Mouse (Mus musculus): Measurements from ENCODE around the gene Smyd1. TPM values are rescaled to one million over a fixed set of nuclear protein-coding genes. Genes with fewer than 3 reads are reported as not detected.
"Not testable (repeated sequence)": the region's sequence is repeated elsewhere in the genome, so short reads cannot be mapped to it uniquely, and the experiment has no call there.

Gene Smyd1
- polyA plus RNA-seq, 1 experiment from 2014 or later = 0.66 TPM

GRCm38 (mm10) chr6:71272316-71272741, 49.7 kb downstream of the Smyd1 start:
- Histone ChIP-seq H3K4me2 (peak overlapping the region; percentile 90), H3K27me3 (no peaks in the 10 kb centered on the region), H3K4me3 (replicated peaks) (peak overlapping the region; percentile 89), H3K9me3 (replicated peaks) (no peaks in the 10 kb centered on the region), H3K9ac (peak overlapping the region; percentile 98), H3K4me1 (replicated peaks) (peaks cover 30% of the 10 kb centered on the region), H3K27ac (replicated peaks) (peak overlapping the region; percentile 92), H3K36me3 (replicated peaks) (no peaks in the 10 kb centered on the region)
- under 1% methylated on average over 11 of the region's 11 CpGs for WGBS (ENCODE audit: insufficient replicate concordance)
- ATAC-seq (ENCODE audit: insufficient read depth) = no peak

- peak within 1 kb of the TSS; percentile 90 for H3K4me2 ChIP-seq
- H3K27me3 ChIP-seq = no peaks in the 10 kb centered on the region
- peak within 1 kb of the TSS; percentile 92 for H3K27ac ChIP-seq (replicated peaks)
- no peaks in the 10 kb centered on the region for H3K9me3 ChIP-seq (replicated peaks)
- H3K4me3 ChIP-seq (replicated peaks) = peak within 1 kb of the TSS; percentile 89
- H3K36me3 ChIP-seq (replicated peaks) = no peaks in the 10 kb centered on the region
- ATAC-seq (ENCODE audit: insufficient read depth) = peak; percentile 91
- WGBS (ENCODE audit: insufficient replicate concordance) = under 1% methylated on average over 76 of the region's 84 CpGs
- H3K9ac ChIP-seq = peak within 1 kb of the TSS; percentile 98
- H3K4me1 ChIP-seq (replicated peaks) = peaks cover 30% of the 10 kb centered on the region
Observed at GRCm38 (mm10) chr6:71271389-71272315, 50.4 kb downstream of the Smyd1 start, which contains the start of gene Krcc1. Gene Krcc1 (plus strand): TSS chr6:71271677.

- under 1% methylated on average over 8 of the region's 8 CpGs for WGBS (ENCODE audit: insufficient replicate concordance)
- Histone ChIP-seq H3K4me3 (replicated peaks) (peak overlapping the region; percentile 89), H3K36me3 (replicated peaks) (no peaks in the 10 kb centered on the region), H3K4me1 (replicated peaks) (peaks cover 30% of the 10 kb centered on the region), H3K9ac (peak overlapping the region; percentile 46), H3K27me3 (no peaks in the 10 kb centered on the region), H3K4me2 (peak overlapping the region; percentile 90), H3K9me3 (replicated peaks) (no peaks in the 10 kb centered on the region), H3K27ac (replicated peaks) (peak overlapping the region; percentile 92)
- ATAC-seq (ENCODE audit: insufficient read depth) = peak; percentile 5; the same call in 1 of the 2 replicates
Observed at GRCm38 (mm10) chr6:71271057-71271388, 51.0 kb downstream of the Smyd1 start.

- ATAC-seq (ENCODE audit: insufficient read depth) = peak; percentile 44
Observed at GRCm38 (mm10) chr6:71270301-71271056, 51.6 kb downstream of the Smyd1 start.

GRCm38 (mm10) chr6:71269686-71270050, 52.4 kb downstream of the Smyd1 start:
- H3K27ac ChIP-seq (replicated peaks); H3K36me3 ChIP-seq (replicated peaks); H3K4me2 ChIP-seq; H3K4me3 ChIP-seq (replicated peaks); H3K9me3 ChIP-seq (replicated peaks); H3K9ac ChIP-seq; H3K27me3 ChIP-seq; ATAC-seq (ENCODE audit: insufficient read depth): not testable (repeated sequence)
- 85% methylated on average over 6 of the region's 6 CpGs for WGBS (ENCODE audit: insufficient replicate concordance)
- peaks cover 30% of the 10 kb centered on the region for H3K4me1 ChIP-seq (replicated peaks)

More at GRCm38 (mm10) chr6:71270301-71271056, 51.6 kb downstream of the Smyd1 start:
- Histone ChIP-seq H3K4me1 (replicated peaks) (peaks cover 30% of the 10 kb centered on the region), H3K4me2 (peak overlapping the region; percentile 90), H3K27ac (replicated peaks) (peak overlapping the region; percentile 92), H3K9ac (peak overlapping the region; percentile 46), H3K36me3 (replicated peaks) (no peaks in the 10 kb centered on the region), H3K9me3 (replicated peaks) (no peaks in the 10 kb centered on the region), H3K27me3 (no peaks in the 10 kb centered on the region), H3K4me3 (replicated peaks) (peak overlapping the region; percentile 89)
- WGBS (ENCODE audit: insufficient replicate concordance) = 13% methylated on average over 14 of the region's 14 CpGs

- H3K27ac ChIP-seq (replicated peaks) = no peak overlapping the region
- 49% methylated on average over 7 of the region's 7 CpGs for WGBS (ENCODE audit: insufficient replicate concordance)
- no peak overlapping the region for H3K4me2 ChIP-seq
- no peaks in the 10 kb centered on the region for H3K27me3 ChIP-seq
- H3K36me3 ChIP-seq (replicated peaks) = no peaks in the 10 kb centered on the region
- no peak for ATAC-seq (ENCODE audit: insufficient read depth)
- H3K9me3 ChIP-seq (replicated peaks) = no peaks in the 10 kb centered on the region
- no peak overlapping the region for H3K4me3 ChIP-seq (replicated peaks)
- H3K9ac ChIP-seq = no peak overlapping the region
- H3K4me1 ChIP-seq (replicated peaks) = peaks cover 30% of the 10 kb centered on the region
Observed at GRCm38 (mm10) chr6:71268929-71269685, 52.9 kb downstream of the Smyd1 start.

- H3K27ac ChIP-seq (replicated peaks); H3K4me3 ChIP-seq (replicated peaks); ATAC-seq (ENCODE audit: insufficient read depth); H3K36me3 ChIP-seq (replicated peaks); H3K27me3 ChIP-seq; H3K9me3 ChIP-seq (replicated peaks); H3K9ac ChIP-seq; H3K4me2 ChIP-seq: not testable (repeated sequence)
- 58% methylated on average over 7 of the region's 7 CpGs for WGBS (ENCODE audit: insufficient replicate concordance)
- H3K4me1 ChIP-seq (replicated peaks) = peaks cover 21% of the 10 kb centered on the region
Observed at GRCm38 (mm10) chr6:71267603-71268002, 54.4 kb downstream of the Smyd1 start.

- no peak for ATAC-seq (ENCODE audit: insufficient read depth)
- Histone ChIP-seq H3K27me3 (no peaks in the 10 kb centered on the region), H3K4me2 (no peak overlapping the region), H3K4me1 (replicated peaks) (peaks cover 11% of the 10 kb centered on the region), H3K4me3 (replicated peaks) (no peak overlapping the region), H3K9ac (no peak overlapping the region), H3K27ac (replicated peaks) (no peak overlapping the region), H3K9me3 (replicated peaks) (no peaks in the 10 kb centered on the region), H3K36me3 (replicated peaks) (no peaks in the 10 kb centered on the region)
- WGBS (ENCODE audit: insufficient replicate concordance) = 57% methylated on average over 8 of the region's 8 CpGs
Observed at GRCm38 (mm10) chr6:71262142-71262833, 59.7 kb downstream of the Smyd1 start.

- no peak overlapping the region for H3K27ac ChIP-seq (replicated peaks)
- H3K4me1 ChIP-seq (replicated peaks) = peaks cover 11% of the 10 kb centered on the region
- no peak overlapping the region for H3K4me3 ChIP-seq (replicated peaks)
- H3K4me2 ChIP-seq = no peak overlapping the region
- 68% methylated on average over 3 of the region's 3 CpGs for WGBS (ENCODE audit: insufficient replicate concordance)
- no peaks in the 10 kb centered on the region for H3K27me3 ChIP-seq
- no peak overlapping the region for H3K9ac ChIP-seq
- H3K36me3 ChIP-seq (replicated peaks) = no peaks in the 10 kb centered on the region
- H3K9me3 ChIP-seq (replicated peaks) = no peaks in the 10 kb centered on the region
- ATAC-seq (ENCODE audit: insufficient read depth) = no peak
Observed at GRCm38 (mm10) chr6:71261060-71261459, 61.0 kb downstream of the Smyd1 start.

GRCm38 (mm10) chr6:71260051-71260640, 61.9 kb downstream of the Smyd1 start:
- H3K9me3 ChIP-seq (replicated peaks) = no peaks in the 10 kb centered on the region
- no peaks in the 10 kb centered on the region for H3K27me3 ChIP-seq
- peak; percentile 56 for ATAC-seq (ENCODE audit: insufficient read depth)
- H3K27ac ChIP-seq (replicated peaks) = no peak overlapping the region
- H3K4me3 ChIP-seq (replicated peaks) = no peak overlapping the region
- H3K4me1 ChIP-seq (replicated peaks) = peaks cover 11% of the 10 kb centered on the region
- peak overlapping the region; percentile 8; the same call in 1 of the 2 replicates for H3K4me2 ChIP-seq
- no peaks in the 10 kb centered on the region for H3K36me3 ChIP-seq (replicated peaks)
- H3K9ac ChIP-seq = no peak overlapping the region
- 17% methylated on average over 6 of the region's 6 CpGs for WGBS (ENCODE audit: insufficient replicate concordance)
